ENCODE assay signal across 24 mouse cellular contexts in the genomic region with DNA sequence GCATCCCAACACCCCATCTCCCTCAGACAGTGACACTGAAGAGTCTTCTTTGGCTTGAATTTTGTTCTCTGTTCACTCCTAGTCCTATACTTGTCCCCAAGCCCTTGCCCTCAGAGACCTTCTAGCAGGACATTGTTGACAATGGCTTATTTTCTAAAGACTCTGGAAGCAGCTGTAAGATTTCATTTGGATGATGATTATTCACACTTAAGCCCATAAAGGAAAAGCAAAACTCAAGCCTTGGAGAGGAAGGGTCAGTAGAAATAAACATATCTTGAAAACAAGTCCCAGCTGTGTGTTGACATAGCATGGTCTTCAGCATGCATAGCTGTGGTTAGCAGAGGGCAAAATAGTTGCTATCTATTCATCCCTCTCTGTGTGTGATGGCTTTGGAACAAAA. TPM values are rescaled to one million over a fixed set of nuclear protein-coding genes. Genes with fewer than 3 reads are reported as not detected.
A peak's percentile ranks its signal among the peaks of the same experiment; 100 is the strongest.
DNase-seq lines count a peak whose midpoint lies in the region; ATAC-seq lines count a peak whose summit lies in the region.
"Had no signal": no experiment of that assay in that cellular context is flagged by ENCODE, and none has a peak within 500 bp of the region (broad histone marks: within the 10 kb centered on the region; RNA-seq: fewer than 3 reads in every experiment).

No protein-coding gene starts in this region.

- H3K36me3 ChIP-seq in heart, embryonic 10.5 days = no peaks in the 10 kb centered on the region
- H3K36me3 ChIP-seq in stomach, embryonic 14.5 days (ENCODE audit: control insufficient read depth, insufficient read depth, low read length) = no peaks in the 10 kb centered on the region
- no peaks in the 10 kb centered on the region for H3K36me3 ChIP-seq in midbrain, embryonic 14.5 days (ENCODE audit: control insufficient read depth, insufficient read depth, low read length)
- H3K36me3 ChIP-seq: forebrain, embryonic 15.5 days; hindbrain, embryonic 10.5 days; limb, embryonic 13.5 days; liver, embryonic 13.5 days; neural tube, embryonic 15.5 days; stomach, embryonic 15.5 days had no signal

- ATAC-seq in stomach, embryonic 14.5 days (ENCODE audit: insufficient number of reproducible peaks, insufficient read depth, low FRiP score, low read depth) = peak; percentile 78; the same call in 1 of the 2 replicates
- no peak for ATAC-seq in midbrain, embryonic 14.5 days (ENCODE audit: low FRiP score, low TSS enrichment)
- ATAC-seq: forebrain, embryonic 15.5 days; midbrain, embryonic 16.5 days; Patski had no signal

- H3K9me3 ChIP-seq in heart, embryonic 10.5 days = no peaks in the 10 kb centered on the region
- no peaks in the 10 kb centered on the region for H3K9me3 ChIP-seq in stomach, embryonic 14.5 days (ENCODE audit: control insufficient read depth, low read depth, low read length)
- H3K9me3 ChIP-seq in midbrain, embryonic 14.5 days (ENCODE audit: control insufficient read depth, low read length) = no peaks in the 10 kb centered on the region
- H3K9me3 ChIP-seq: forebrain, embryonic 15.5 days; hindbrain, embryonic 10.5 days; limb, embryonic 13.5 days; liver, embryonic 13.5 days; megakaryocyte, embryonic 14.5 days; neural tube, embryonic 15.5 days; stomach, embryonic 15.5 days had no signal

- H3K4me1 ChIP-seq in heart, embryonic 10.5 days = no peaks in the 10 kb centered on the region
- no peaks in the 10 kb centered on the region for H3K4me1 ChIP-seq in stomach, embryonic 14.5 days (ENCODE audit: control insufficient read depth, insufficient read depth, low read length)
- no peaks in the 10 kb centered on the region for H3K4me1 ChIP-seq in midbrain, embryonic 14.5 days (ENCODE audit: control insufficient read depth, insufficient read depth, low read length)
- H3K4me1 ChIP-seq: forebrain, embryonic 15.5 days; hindbrain, embryonic 10.5 days; limb, embryonic 13.5 days; liver, embryonic 13.5 days; megakaryocyte, embryonic 14.5 days; neural tube, embryonic 15.5 days; stomach, embryonic 15.5 days had no signal

- no peak overlapping the region for H3K9ac ChIP-seq in stomach, embryonic 14.5 days (replicated peaks; ENCODE audit: low read depth, low read length)
- no peak overlapping the region for H3K9ac ChIP-seq in midbrain, embryonic 14.5 days (replicated peaks; ENCODE audit: low read length)
- H3K9ac ChIP-seq: forebrain, embryonic 15.5 days; limb, embryonic 13.5 days; liver, embryonic 13.5 days; neural tube, embryonic 15.5 days; stomach, embryonic 15.5 days had no signal

- H3K4me2 ChIP-seq in stomach, embryonic 14.5 days (replicated peaks; ENCODE audit: low read depth, low read length) = no peak overlapping the region
- no peak overlapping the region for H3K4me2 ChIP-seq in midbrain, embryonic 14.5 days (ENCODE audit: low read length)
- H3K4me2 ChIP-seq: forebrain, embryonic 15.5 days; limb, embryonic 13.5 days; liver, embryonic 13.5 days; neural tube, embryonic 15.5 days; stomach, embryonic 15.5 days had no signal

- no peaks in the 10 kb centered on the region for H3K27me3 ChIP-seq in heart, embryonic 10.5 days (ENCODE audit: insufficient read depth, poor library complexity, severe bottlenecking)
- H3K27me3 ChIP-seq in stomach, embryonic 14.5 days (ENCODE audit: control insufficient read depth, insufficient read depth, low read length) = no peaks in the 10 kb centered on the region
- H3K27me3 ChIP-seq in midbrain, embryonic 14.5 days (ENCODE audit: control insufficient read depth, insufficient read depth, low read length) = no peaks in the 10 kb centered on the region
- H3K27me3 ChIP-seq: forebrain, embryonic 15.5 days; limb, embryonic 13.5 days; liver, embryonic 13.5 days; megakaryocyte, embryonic 14.5 days; neural tube, embryonic 15.5 days; stomach, embryonic 15.5 days had no signal

- DNase-seq in heart, postnatal 10 days = peak; percentile 1
- DNase-seq in heart, embryonic 10.5 days (ENCODE audit: low spot score) = no peak
- peak; percentile 48 for DNase-seq in kidney, adult 9 months
- DNase-seq in kidney, postnatal 25 days = peak; percentile 5 to 29
- DNase-seq in Muller cell, postnatal 12 days (ENCODE audit: inconsistent ontology term) = no peak
- DNase-seq in frontal cortex, postnatal 10 days (ENCODE audit: low spot score in 2 of 2) = no peak
- DNase-seq in midbrain, embryonic 14.5 days = no peak
- DNase-seq: adrenal gland, postnatal 10 days; cerebellum, postnatal 14 days; embryo, embryonic 11 days; gastrocnemius, postnatal 25 days; layer of hippocampus, postnatal 36 days; liver, embryonic 13.5 days; right cerebral cortex, postnatal 14 days; spleen, adult 18-20 months had no signal

- intact Hi-C loops in heart, postnatal 10 days (cut with DNase I) = no loop called here

- no peak overlapping the region for H3K4me3 ChIP-seq in heart, embryonic 10.5 days
- no peak overlapping the region for H3K4me3 ChIP-seq in stomach, embryonic 14.5 days (ENCODE audit: low read depth, low read length)
- H3K4me3 ChIP-seq in midbrain, embryonic 14.5 days (replicated peaks; ENCODE audit: low read depth, low read length) = no peak overlapping the region
- H3K4me3 ChIP-seq: forebrain, embryonic 15.5 days; hindbrain, embryonic 10.5 days; limb, embryonic 13.5 days; liver, embryonic 13.5 days; megakaryocyte, embryonic 14.5 days; neural tube, embryonic 15.5 days; stomach, embryonic 15.5 days had no signal

- no peak overlapping the region for H3K27ac ChIP-seq in heart, embryonic 10.5 days
- no peak overlapping the region; the same call in 1 of the 2 replicates for H3K27ac ChIP-seq in stomach, embryonic 14.5 days (ENCODE audit: low read length)
- no peak overlapping the region for H3K27ac ChIP-seq in midbrain, embryonic 14.5 days (replicated peaks; ENCODE audit: low read depth, low read length)
- H3K27ac ChIP-seq: forebrain, embryonic 15.5 days; hindbrain, embryonic 10.5 days; limb, embryonic 13.5 days; liver, embryonic 13.5 days; neural tube, embryonic 15.5 days; stomach, embryonic 15.5 days had no signal

RNA-seq across cellular contexts. Expression of a gene that starts 59.9 kb away (rescaled TPM):
- total RNA-seq in heart, postnatal 10 days (2021) = 10 to 100 TPM; 28.6 to 41.5 TPM
- 51.8 and 55.9 TPM in 2 replicates for polyA plus RNA-seq in heart, embryonic 10.5 days (2016; fragmentation: Nextera tagmentation; extraction: Ambion mirVana)
- 123 and 127 TPM in 2 replicates for polyA plus RNA-seq in stomach, embryonic 14.5 days (2014; fragmentation: Nextera tagmentation; extraction: Ambion mirVana)
- 28.8 and 43.3 TPM in 2 replicates for polyA plus RNA-seq in midbrain, embryonic 14.5 days (2014; fragmentation: Nextera tagmentation; extraction: Ambion mirVana)

Comparison
In these comparisons a context has a peak if more than half of its experiments do, and no peak if none do; other contexts are left out.
1. DNase-seq: peak in heart, postnatal 10 days (2 of 2), kidney, adult 9 months (single experiment) and kidney, postnatal 25 days (2 of 2); none in heart, embryonic 10.5 days (single experiment), Muller cell, postnatal 12 days (single experiment), frontal cortex, postnatal 10 days (0 of 2) and midbrain, embryonic 14.5 days (single experiment).